Mouse (Mus musculus) frontal cortex, adult 2 months (tissue): Measurements from ENCODE around the gene Bmpr1a. TPM values are rescaled to one million over a fixed set of nuclear protein-coding genes. Genes with fewer than 3 reads are reported as not detected.

Experiments used
- DNase-seq, 2 experiments: peaks; one replicate each; pipeline ENCODE4 v3.0.0; 2022; ENCODE audit warnings: low spot score in 1 of 2; ENCODE audit errors: extremely low spot score in 1 of 2
- polyA plus RNA-seq: library from polyadenylated mRNA; depleted of rRNA; stranded (reverse); fragments of >200 nt; gene quantifications from 2 replicates; pipeline ENCODE4 v1.2.3, GENCODE M21; 2012; rRNA removed

Gene Bmpr1a
- polyA plus RNA-seq, 1 experiment, result 28.0 TPM

- DNase-seq, result peak; percentile 44 to 80
These were observed 140.3 kb downstream of the Bmpr1a start for GRCm38 (mm10) chr14:34362726-34363445.

- no peak for DNase-seq
These were observed 141.0 kb downstream of the Bmpr1a start for GRCm38 (mm10) chr14:34362135-34362534.

Other genes starting within 250 kb of the Bmpr1a start
- gene Shld2, start 192.8 kb downstream of the Bmpr1a start, polyA plus RNA-seq, result 3.8 and 4.7 TPM in 2 replicates
- 174 and 196 TPM in 2 replicates for gene Glud1, start 192.6 kb downstream of the Bmpr1a start, polyA plus RNA-seq
- gene Fam25c, start 147.9 kb downstream of the Bmpr1a start, polyA plus RNA-seq, result not detected in 2 replicates
- gene Sncg, start 128.6 kb downstream of the Bmpr1a start, polyA plus RNA-seq, result 7.6 and 10.5 TPM in 2 replicates
- gene Mmrn2, start 127.9 kb downstream of the Bmpr1a start, polyA plus RNA-seq, result 2.9 and 3.2 TPM in 2 replicates
- not detected in 2 replicates for gene 9230112D13Rik, start 19.5 kb upstream of the Bmpr1a start, polyA plus RNA-seq
- gene Ldb3, start 85.3 kb upstream of the Bmpr1a start, polyA plus RNA-seq, result 4.9 and 5.0 TPM in 2 replicates
- gene Opn4, start 96.8 kb upstream of the Bmpr1a start, polyA plus RNA-seq, result 0.04 and 0.10 TPM in 2 replicates
- 16.3 and 18.5 TPM in 2 replicates for gene Wapl, start 170.6 kb upstream of the Bmpr1a start, polyA plus RNA-seq